Mouse (Mus musculus): ENCODE data around the gene Tank. TPM values are rescaled to one million over a fixed set of nuclear protein-coding genes. Genes with fewer than 3 reads are reported as not detected.

The Tank gene
- total RNA-seq (2014; fragmentation: Nextera tagmentation), result 62.2 and 76.6 TPM in 2 replicates
- total RNA-seq (2017), result 76.2 and 86.3 TPM in 2 replicates

GRCm38 (mm10) chr2:61578433-61578832 is at the start of gene Tank:
TSS of gene Tank (plus strand) at chr2:61578585.
- ATAC-seq (replicated peaks; ENCODE audit: low FRiP score, low TSS enrichment, poor library complexity, severe bottlenecking), result 0 out of 2 replicates have a peak, but pooled peaks have one; percentile 52

- ATAC-seq (replicated peaks; ENCODE audit: low FRiP score, low TSS enrichment, poor library complexity, severe bottlenecking), result no peak
Measured at GRCm38 (mm10) chr2:61532326-61532725, 46.1 kb upstream of the Tank start.

- ATAC-seq (replicated peaks; ENCODE audit: low FRiP score, low TSS enrichment, poor library complexity, severe bottlenecking), result no peak
Measured at GRCm38 (mm10) chr2:61533131-61533530, 45.3 kb upstream of the Tank start.

DNA sequence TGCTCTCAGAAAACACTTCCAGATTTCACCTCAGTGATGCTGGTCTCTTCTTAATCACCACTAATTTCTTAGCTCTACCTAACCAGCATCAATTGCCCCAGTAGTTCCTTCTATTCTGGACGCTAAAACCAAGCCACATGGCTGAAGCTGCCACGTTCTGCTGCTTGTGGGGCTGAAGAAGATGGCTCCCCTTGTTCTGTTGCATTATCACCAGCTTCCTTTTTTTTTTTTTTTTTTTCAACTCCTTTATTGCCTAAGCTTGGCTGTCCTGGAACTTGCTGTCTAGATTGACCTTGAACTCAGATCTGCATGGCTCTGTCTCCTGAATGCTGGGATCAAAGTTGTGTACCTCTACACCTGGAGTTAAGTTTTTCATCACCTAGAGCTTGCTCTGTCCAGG is 41.5 kb upstream of the Tank start:
- ATAC-seq (replicated peaks; ENCODE audit: low FRiP score, low TSS enrichment, poor library complexity, severe bottlenecking), result no peak

- no peak for ATAC-seq (replicated peaks; ENCODE audit: low FRiP score, low TSS enrichment, poor library complexity, severe bottlenecking)
Measured at GRCm38 (mm10) chr2:61539378-61539777, 39.0 kb upstream of the Tank start.

DNA sequence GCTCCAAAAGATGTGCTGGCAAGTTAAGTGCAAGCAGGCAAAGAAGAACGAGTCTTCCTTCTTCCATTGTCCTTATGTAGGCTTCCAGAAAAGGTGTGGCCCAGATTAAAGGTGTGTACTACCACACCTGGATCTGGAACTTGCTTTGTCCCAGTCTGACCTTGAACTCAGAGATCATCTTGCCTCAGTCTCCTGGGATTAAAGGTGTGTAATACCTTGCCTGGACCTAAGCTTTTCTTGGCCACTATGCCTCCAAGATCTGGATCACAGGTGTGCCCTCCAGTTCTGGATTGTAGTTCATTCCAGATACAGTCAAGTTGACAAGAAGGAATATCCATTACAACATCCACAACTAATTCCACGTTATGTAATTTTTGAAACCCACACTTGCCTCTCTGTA is 36.0 kb upstream of the Tank start:
- ATAC-seq (replicated peaks; ENCODE audit: low FRiP score, low TSS enrichment, poor library complexity, severe bottlenecking), result no peak

DNA sequence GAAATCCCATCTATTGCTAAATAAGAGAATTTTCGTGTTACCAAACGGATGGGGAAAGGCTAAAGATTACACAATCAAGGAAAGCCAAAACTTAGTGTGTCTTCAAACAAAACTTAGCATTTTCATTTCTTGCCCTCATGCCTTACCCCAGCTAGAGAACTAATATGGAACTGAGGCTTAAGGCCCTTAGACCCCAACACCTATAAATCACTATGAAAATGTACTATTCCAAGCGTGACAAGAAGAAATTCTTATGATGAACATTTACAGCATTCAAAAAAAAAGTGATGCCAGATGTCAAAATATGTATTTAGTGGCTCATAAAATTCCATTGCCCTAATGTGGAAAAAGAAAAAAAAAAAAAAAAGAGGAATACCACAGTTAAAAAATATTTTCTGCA is 32.7 kb upstream of the Tank start:
- no peak for ATAC-seq (replicated peaks; ENCODE audit: low FRiP score, low TSS enrichment, poor library complexity, severe bottlenecking)

- ATAC-seq (replicated peaks; ENCODE audit: low FRiP score, low TSS enrichment, poor library complexity, severe bottlenecking), result no peak
Measured at GRCm38 (mm10) chr2:61548021-61548420, 30.4 kb upstream of the Tank start.

DNA sequence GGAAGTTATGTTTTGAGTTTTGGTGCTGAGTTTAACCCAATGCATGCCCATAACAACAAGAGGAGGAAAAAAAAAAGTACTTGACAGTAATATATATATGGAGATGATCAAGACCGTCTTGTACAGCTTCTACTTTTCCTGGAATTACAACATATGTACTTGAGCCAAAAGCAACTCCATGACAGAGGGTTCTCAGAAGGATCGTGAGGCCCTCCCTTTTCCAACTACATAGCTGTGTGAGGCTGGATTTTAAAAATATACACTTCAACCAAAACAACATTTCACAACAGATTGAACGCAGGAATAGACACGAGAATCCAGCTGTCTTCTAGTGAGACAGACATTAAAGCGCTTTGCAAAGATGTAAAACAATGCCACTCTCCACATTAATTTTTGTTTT is 26.7 kb upstream of the Tank start:
- ATAC-seq (replicated peaks; ENCODE audit: low FRiP score, low TSS enrichment, poor library complexity, severe bottlenecking), result no peak

DNA sequence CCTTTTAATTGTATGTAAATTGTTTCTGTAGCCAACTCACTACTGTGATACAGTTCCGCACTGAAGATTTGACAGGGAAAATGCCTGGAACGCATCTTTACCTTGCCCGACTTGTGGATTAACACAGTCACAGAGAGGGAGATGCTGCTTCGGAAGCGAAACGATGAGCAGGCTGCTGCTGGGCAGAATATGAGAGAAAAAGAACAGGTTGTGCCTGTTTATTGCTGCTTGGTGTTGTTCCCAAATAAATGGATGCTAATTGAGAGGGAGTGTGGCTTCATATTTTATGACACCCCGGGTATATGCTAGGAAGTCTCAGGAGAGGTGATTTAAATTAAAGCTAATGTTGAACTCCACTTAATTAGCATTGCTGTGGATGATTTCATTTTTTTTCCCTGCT is 23.0 kb upstream of the Tank start:
- no peak for ATAC-seq (replicated peaks; ENCODE audit: low FRiP score, low TSS enrichment, poor library complexity, severe bottlenecking)

- ATAC-seq (replicated peaks; ENCODE audit: low FRiP score, low TSS enrichment, poor library complexity, severe bottlenecking), result no peak
Measured at GRCm38 (mm10) chr2:61555825-61556224, 22.6 kb upstream of the Tank start.

- no peak for ATAC-seq (replicated peaks; ENCODE audit: low FRiP score, low TSS enrichment, poor library complexity, severe bottlenecking)
Measured at GRCm38 (mm10) chr2:61556639-61557038, 21.7 kb upstream of the Tank start.

DNA sequence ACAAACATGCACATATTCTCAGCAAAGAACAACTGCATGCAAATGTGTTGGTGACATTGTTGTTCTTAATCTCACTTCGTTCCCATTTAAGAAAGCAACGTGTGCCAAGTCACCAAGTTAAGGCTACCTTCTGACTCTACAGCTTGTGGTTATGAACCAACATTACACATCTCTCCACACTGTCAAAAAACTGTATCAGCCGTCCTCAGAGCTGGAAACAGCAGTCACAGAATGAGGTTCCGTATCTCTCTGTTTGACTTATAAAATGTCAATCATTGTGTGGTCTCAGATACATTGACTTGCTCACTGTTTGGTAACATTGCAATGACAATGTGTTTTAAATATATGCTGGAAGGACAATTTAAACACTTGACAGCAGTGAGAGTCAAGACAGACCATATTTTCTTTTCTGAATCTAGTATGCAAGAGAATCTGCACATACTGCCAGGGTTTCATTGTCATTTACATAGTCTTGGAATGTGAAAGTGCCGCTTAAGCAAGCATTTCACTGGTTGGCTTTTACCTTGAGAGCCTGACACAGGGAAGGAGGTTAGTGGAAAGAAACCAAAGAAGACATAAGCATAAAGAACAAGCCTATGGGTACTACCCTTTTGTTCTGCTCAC is 20.4 kb upstream of the Tank start:
- no peak; the same call in 1 of the 2 replicates for ATAC-seq (replicated peaks; ENCODE audit: low FRiP score, low TSS enrichment, poor library complexity, severe bottlenecking)

GRCm38 (mm10) chr2:61561058-61561457 is 17.3 kb upstream of the Tank start:
- no peak for ATAC-seq (replicated peaks; ENCODE audit: low FRiP score, low TSS enrichment, poor library complexity, severe bottlenecking)

- ATAC-seq (replicated peaks; ENCODE audit: low FRiP score, low TSS enrichment, poor library complexity, severe bottlenecking), result no peak
Measured at GRCm38 (mm10) chr2:61563202-61563601, 15.2 kb upstream of the Tank start.

DNA sequence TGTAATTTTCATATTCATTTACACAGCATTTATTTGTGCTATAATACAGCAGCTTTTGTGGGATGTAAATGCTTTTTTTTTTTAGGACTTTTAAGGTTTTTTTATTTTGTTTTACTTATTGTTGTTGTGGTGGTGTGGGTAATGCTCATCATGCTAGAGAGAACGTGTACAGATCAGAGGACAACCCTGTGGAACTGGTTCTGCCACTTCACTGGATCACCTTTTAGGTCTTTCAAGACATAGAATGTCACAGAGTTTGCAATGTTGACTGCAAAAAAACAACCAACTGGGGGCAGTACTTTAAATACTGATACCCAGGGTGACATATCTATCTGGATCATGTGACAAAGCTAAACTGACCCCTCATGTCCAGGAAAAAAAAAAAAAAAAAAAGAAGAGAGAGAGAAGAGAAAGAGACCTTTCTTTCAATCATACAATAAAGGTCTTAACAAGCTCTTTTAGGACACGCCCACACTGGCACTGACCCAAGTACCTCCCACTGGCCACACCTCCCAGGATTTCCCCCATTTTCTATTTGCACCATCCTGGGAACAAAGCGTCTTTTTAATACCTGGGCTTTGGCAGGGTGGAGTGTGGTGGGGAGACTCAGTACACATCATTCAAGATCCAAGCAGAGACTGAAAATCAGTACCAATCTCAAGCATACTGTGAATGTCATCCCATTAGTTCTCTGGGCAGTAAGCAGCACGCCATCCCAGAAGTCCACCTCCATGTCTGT is 11.2 kb upstream of the Tank start:
- ATAC-seq (replicated peaks; ENCODE audit: low FRiP score, low TSS enrichment, poor library complexity, severe bottlenecking), result no peak

- ATAC-seq (replicated peaks; ENCODE audit: low FRiP score, low TSS enrichment, poor library complexity, severe bottlenecking), result no peak
Measured at GRCm38 (mm10) chr2:61569181-61569580, 9.2 kb upstream of the Tank start.

GRCm38 (mm10) chr2:61571343-61571955 is 6.9 kb upstream of the Tank start:
- ATAC-seq (replicated peaks; ENCODE audit: low FRiP score, low TSS enrichment, poor library complexity, severe bottlenecking), result no peak

DNA sequence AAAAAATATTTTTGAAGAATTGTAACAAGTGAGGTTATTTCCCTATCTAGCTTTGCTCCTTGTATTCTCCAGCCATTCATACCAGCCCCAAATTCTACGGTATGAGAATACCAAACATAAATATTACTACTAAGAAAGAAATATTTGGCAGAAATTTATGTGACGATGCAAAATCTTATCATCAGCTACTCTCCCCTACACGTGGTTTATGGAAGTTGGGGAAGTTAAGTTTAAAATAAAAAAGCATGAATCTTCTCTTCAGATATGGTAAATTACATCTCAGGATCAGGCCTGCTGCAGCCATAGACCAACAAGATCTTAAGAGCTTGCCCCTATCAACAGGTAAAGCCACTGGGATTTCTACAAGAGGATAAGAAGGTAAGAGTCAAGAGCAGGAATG is 1.9 kb upstream of the Tank start:
- ATAC-seq (replicated peaks; ENCODE audit: low FRiP score, low TSS enrichment, poor library complexity, severe bottlenecking), result no peak

- no peak for ATAC-seq (replicated peaks; ENCODE audit: low FRiP score, low TSS enrichment, poor library complexity, severe bottlenecking)
Measured at GRCm38 (mm10) chr2:61576928-61577695, 1.3 kb upstream of the Tank start.

Data from megakaryocyte-erythroid progenitor cell, adult 5-6 weeks (primary cell).